Mouse (Mus musculus) liver, embryonic 14 days (tissue): ENCODE measurements around the gene Rag2. TPM values are rescaled to one million over a fixed set of nuclear protein-coding genes. Genes with fewer than 3 reads are reported as not detected.

Experiments used
- polyA plus RNA-seq: library from polyadenylated mRNA; depleted of rRNA; stranded (reverse); fragments of >200 nt; gene quantifications from 2 replicates; pipeline ENCODE4 v1.2.3, GENCODE M21; 2012; rRNA removed

Gene Rag2
- polyA plus RNA-seq = 0.10 and 0.22 TPM in 2 replicates

GRCm38 (mm10) chr2:101624526-101624925 is at the start of gene Rag2:
Gene Rag2, plus strand, starts transcription at chr2:101624718.

GRCm38 (mm10) chr2:101649114-101649671 is 24.7 kb downstream of the Rag2 start, which contains the start of the genes Rag1 and B230118H07Rik:
Gene Rag1, minus strand, starts transcription at chr2:101649501.
Gene B230118H07Rik, minus strand, starts transcription at chr2:101649532.

GRCm38 (mm10) chr2:101678236-101679021 is 53.9 kb downstream of the Rag2 start, which contains the start of gene Traf6:
Gene Traf6, plus strand, starts transcription at chr2:101678429.

Other genes with a start within 250 kb of the Rag2 start
- 0.18 and 0.31 TPM in 2 replicates for gene Rag1, start 24.8 kb downstream of the Rag2 start, polyA plus RNA-seq
- 7.0 and 7.6 TPM in 2 replicates for gene B230118H07Rik, start 24.8 kb downstream of the Rag2 start, polyA plus RNA-seq
- gene Traf6, start 53.7 kb downstream of the Rag2 start, polyA plus RNA-seq = 3.1 and 3.6 TPM in 2 replicates